Mouse (Mus musculus) neural tube, embryonic 15.5 days (tissue): Measurements from ENCODE around the gene Adam15. TPM values are rescaled to one million over a fixed set of nuclear protein-coding genes. Genes with fewer than 3 reads are reported as not detected.

Experiments
- ATAC-seq: fragments of 200-750 bp; cut with Nextera tagmentation; 2 replicates; pipeline ENCODE4 v1.8.0; 2017; ENCODE audit warnings: mild to moderate bottlenecking, moderate TSS enrichment, moderate library complexity; ENCODE audit not compliant: low FRiP score
- H3K27ac ChIP-seq: fragments of 300-500 bp; sonication (generic); replicated peaks from 2 replicates; pipeline ENCODE4 v1.5.1; 2015; ENCODE audit warnings: mild to moderate bottlenecking, inconsistent platforms
- H3K27me3 ChIP-seq: fragments of 300-500 bp; sonication (generic); replicated peaks from 2 replicates; pipeline ENCODE4 v1.6.1; 2015; ENCODE audit warnings: inconsistent platforms
- H3K36me3 ChIP-seq: fragments of 300-500 bp; sonication (generic); 2 replicates; pipeline ENCODE4 v1.6.1; 2015; ENCODE audit warnings: inconsistent platforms
- H3K4me1 ChIP-seq: fragments of 300-500 bp; sonication (generic); 2 replicates; pipeline ENCODE4 v1.6.1; 2015; ENCODE audit warnings: inconsistent platforms
- H3K4me2 ChIP-seq: fragments of 300-500 bp; sonication (generic); 2 replicates; pipeline ENCODE4 v1.6.1; 2015; ENCODE audit warnings: inconsistent platforms, mild to moderate bottlenecking, moderate library complexity
- H3K4me3 ChIP-seq: fragments of 300-500 bp; sonication (generic); replicated peaks from 2 replicates; pipeline ENCODE4 v1.5.1; 2015; ENCODE audit warnings: mild to moderate bottlenecking, inconsistent platforms
- H3K9ac ChIP-seq: fragments of 300-500 bp; sonication (generic); replicated peaks from 2 replicates; pipeline ENCODE4 v1.6.1; 2015; ENCODE audit warnings: mild to moderate bottlenecking, inconsistent platforms
- H3K9me3 ChIP-seq: fragments of 300-500 bp; sonication (generic); replicated peaks from 2 replicates; pipeline ENCODE4 v1.6.1; 2016; ENCODE audit warnings: inconsistent platforms
- WGBS: fragments of 180-500 bp; shearing (Covaris S2); methylation state at CpG from one replicate; pipeline ENCODE4 v1.1.7; 2015; ENCODE audit warnings: mixed read lengths; 5-methylcytosine and 5-hydroxymethylcytosine counted together
- polyA plus RNA-seq: library from polyadenylated mRNA; unstranded; fragments of >200 nt; fragmentation: Nextera tagmentation; extraction: Ambion mirVana; gene quantifications from 2 replicates; pipeline ENCODE4 v1.2.1, GENCODE M21; 2015

Gene Adam15
- polyA plus RNA-seq, 1 experiment from 2014 or later = 69.9 TPM

DNA sequence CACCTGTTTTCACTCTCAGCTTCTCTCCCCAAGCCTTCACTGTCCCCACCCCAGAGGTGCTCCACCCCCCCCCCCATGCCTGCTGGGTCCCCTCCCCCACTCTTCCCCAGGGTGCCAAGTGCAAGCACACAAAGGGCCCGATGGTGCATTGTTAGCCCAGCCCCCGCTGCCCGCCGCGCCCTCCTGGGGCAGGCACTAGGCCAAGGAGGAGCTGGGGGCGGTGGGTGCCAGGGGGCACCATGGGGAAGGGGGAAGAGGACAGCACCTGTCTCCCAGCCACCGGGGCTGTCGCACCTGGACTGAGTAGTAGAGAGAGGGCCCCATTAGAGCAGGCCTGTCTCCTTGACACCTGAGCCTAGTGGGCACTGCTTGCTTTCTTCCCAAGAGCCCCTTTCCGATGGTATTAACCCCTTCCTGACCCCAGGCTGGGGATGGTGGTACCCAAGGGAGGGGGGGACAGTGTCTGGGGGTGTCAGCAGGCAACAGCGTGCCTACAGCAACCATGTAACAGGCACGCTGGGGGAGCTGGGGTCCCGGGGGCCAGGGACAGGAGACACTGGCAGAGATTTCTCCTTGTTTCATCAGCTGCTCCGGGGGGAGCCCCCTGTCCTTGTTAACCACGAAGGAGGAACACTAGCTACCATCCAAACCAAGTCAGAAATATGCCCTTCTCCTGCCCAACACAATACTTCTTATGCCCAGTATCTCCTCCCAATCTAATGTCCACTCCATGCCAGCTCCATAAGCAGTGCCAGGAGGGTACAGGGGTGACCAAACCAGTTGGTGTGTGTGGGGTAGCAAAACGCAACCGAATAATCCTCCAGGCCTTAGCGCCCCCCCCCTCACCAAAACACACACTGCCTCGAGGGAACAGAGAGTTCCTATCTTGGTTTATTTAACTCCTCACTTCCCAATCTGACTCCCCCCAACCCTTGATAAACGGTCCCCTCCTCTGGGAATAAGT, 41.2 kb upstream of the Adam15 start:
- peak overlapping the region; percentile 48 for H3K4me3 ChIP-seq
- peaks cover 19% of the 10 kb centered on the region for H3K27me3 ChIP-seq
- no peak overlapping the region for H3K27ac ChIP-seq
- no peaks in the 10 kb centered on the region for H3K9me3 ChIP-seq
- H3K36me3 ChIP-seq = no peaks in the 10 kb centered on the region
- H3K4me2 ChIP-seq = peak overlapping the region; percentile 97
- 13% methylated on average over 18 of the region's 19 CpGs for WGBS
- H3K9ac ChIP-seq = peak overlapping the region; percentile 52
- peaks cover 63% of the 10 kb centered on the region for H3K4me1 ChIP-seq
- no peak for ATAC-seq

DNA sequence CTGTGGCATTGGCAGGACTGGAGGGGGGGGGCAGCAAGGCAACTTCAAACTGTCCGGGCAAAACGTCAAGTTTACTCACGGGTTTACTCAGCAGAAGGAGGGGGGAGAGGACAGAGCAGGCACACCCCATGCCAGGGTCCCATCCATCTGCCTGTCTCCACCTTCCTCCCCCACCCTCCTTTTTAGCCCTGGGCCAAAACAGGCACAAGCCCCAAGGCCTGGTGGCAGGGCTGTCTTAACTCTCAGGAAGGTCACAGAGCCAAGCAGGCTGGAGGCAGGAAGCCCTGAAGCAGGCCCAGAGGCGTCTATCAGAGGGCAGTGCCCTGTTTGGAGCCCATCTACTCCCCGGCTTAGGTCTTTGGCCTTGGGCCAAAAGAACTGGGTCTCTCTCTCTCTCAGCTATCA, 40.3 kb upstream of the Adam15 start:
- Histone ChIP-seq H3K27ac (no peak overlapping the region), H3K4me3 (no peak overlapping the region), H3K9ac (no peak overlapping the region), H3K4me1 (peaks cover 54% of the 10 kb centered on the region), H3K4me2 (no peak overlapping the region), H3K27me3 (peaks cover 13% of the 10 kb centered on the region), H3K9me3 (no peaks in the 10 kb centered on the region), H3K36me3 (no peaks in the 10 kb centered on the region)
- WGBS = 43% methylated on average over 4 of the region's 5 CpGs
- no peak for ATAC-seq

DNA sequence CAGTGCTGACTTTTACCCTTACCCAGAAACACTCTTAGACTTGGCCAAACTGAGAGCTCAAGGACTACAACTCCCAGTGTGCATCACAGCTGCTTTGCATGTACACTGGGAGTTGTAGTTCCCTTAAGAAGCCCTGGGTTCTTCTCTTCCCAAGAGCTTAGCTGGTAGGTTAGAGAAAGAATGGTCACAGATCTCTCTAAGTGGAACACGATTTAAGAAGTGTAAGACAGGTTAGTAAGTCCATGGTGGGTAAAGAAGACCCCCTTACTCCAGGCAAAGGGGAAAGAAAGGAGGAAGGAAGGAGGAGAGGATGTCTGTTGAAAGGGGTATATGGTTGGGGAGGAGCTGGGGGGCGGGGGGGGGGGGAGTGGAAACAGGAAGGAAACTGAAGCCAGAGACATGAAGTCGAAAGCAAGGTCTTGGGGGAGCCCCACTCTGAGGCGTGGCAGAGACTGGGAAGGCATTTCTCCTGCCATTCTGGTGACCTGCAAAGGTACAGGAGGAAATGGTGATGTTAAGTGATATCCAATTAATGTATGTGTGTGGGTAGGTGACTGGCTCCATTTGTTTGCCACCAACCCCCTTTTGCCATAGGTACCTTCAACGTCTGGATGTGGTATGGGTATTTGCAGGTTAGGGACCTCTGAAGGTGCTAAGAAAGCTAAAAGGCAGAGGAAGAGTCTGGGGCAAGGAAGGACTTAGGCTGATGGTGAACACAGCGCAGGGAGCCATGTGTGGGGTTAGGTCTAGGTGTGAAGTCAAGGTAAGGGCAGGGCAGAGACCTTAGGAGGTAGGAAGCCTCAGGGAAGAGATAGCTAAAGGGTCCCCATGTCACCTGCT, 39.3 kb upstream of the Adam15 start:
- Histone ChIP-seq H3K27me3 (peaks cover 8% of the 10 kb centered on the region; the same call in 1 of the 2 replicates), H3K4me2 (no peak overlapping the region), H3K9ac (no peak overlapping the region), H3K36me3 (no peaks in the 10 kb centered on the region), H3K9me3 (no peaks in the 10 kb centered on the region), H3K4me1 (peaks cover 44% of the 10 kb centered on the region), H3K27ac (no peak overlapping the region), H3K4me3 (no peak overlapping the region)
- no peak for ATAC-seq
- 67% methylated on average over 6 of the region's 6 CpGs for WGBS

- no peak overlapping the region for H3K4me3 ChIP-seq
- H3K4me1 ChIP-seq = peaks cover 36% of the 10 kb centered on the region
- H3K9ac ChIP-seq = no peak overlapping the region
- H3K9me3 ChIP-seq = no peaks in the 10 kb centered on the region
- no peak overlapping the region for H3K27ac ChIP-seq
- no peak overlapping the region for H3K4me2 ChIP-seq
- WGBS = 57% methylated on average over 10 of the region's 11 CpGs
- H3K36me3 ChIP-seq = no peaks in the 10 kb centered on the region
- peak; percentile 18; the same call in 1 of the 2 replicates for ATAC-seq
- H3K27me3 ChIP-seq = peaks cover 5% of the 10 kb centered on the region; the same call in 1 of the 2 replicates
Observed at GRCm38 (mm10) chr3:89388134-89388881, 38.5 kb upstream of the Adam15 start.

DNA sequence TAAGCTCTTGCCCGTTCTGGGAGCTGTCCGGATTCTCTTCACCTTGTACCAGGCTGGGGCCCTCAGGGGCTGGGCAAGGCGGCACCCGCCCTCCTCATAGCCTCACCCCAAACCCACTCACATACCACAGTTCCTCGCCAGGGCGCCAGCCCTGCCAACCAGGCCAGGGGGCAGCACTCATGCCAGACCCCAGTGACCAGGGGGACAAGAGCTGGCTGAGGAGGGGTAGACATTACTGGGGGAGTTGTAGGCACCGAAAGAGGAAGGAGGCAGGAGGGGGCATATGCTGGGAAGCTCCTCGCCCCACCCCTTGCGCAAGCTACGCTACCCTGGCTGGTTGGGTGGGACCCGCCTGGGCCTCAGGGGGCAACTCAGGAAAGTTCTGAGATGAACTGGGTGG, 37.8 kb upstream of the Adam15 start:
- Histone ChIP-seq H3K9me3 (no peaks in the 10 kb centered on the region), H3K4me2 (no peak overlapping the region), H3K36me3 (no peaks in the 10 kb centered on the region), H3K27ac (no peak overlapping the region; the same call in 1 of the 2 replicates), H3K9ac (no peak overlapping the region), H3K4me3 (no peak overlapping the region), H3K4me1 (peaks cover 31% of the 10 kb centered on the region), H3K27me3 (peaks cover 1% of the 10 kb centered on the region; the same call in 1 of the 2 replicates)
- 80% methylated on average over 11 of the region's 11 CpGs for WGBS
- ATAC-seq = no peak

DNA sequence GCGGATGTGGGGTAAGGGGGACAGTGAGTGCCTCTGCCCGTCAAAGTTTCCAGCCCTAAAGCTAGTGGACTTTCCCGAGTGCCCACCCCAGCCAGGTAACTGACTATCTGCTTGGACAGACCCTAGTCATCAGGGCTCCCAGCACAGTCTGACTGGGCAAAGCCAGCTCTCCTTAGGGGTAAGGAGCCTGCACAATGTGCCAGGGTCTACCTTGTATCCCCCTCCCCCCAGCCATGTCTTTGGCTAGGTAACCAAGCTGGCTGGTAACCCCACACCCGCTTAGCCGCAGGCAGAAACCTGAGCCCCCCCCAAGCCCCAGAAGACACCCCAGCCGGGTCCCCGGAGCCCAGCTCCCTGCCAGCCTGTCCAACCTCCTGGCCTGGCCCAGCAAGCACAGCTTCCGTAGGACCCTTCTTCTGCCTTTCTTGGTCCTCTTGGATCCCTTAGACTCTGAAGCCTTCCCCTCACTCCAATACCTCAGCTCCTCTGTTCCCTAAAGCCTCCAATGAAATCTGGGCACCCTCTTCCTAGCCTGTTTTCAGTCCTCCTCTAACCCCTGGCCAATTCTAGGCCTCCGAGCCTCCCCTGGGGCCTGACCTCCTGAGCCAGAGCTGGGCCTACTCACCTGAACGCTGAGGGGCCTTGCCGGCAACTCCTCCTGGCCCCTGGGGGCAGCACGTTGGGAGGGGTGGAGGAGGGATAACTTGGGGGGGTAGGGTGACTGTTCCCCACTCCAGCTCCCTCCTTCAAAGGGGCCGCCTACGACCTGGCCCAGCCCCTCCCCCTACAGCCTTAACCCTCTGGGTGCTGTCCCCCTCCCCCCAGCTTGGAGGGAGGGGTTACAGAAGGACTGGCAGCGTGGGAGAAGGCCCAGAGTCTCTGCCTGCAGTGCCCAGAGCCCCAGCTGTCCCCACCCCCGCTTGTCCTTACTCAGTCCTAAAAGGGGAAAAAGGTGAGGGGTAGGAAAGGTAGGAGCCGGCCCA, 36.9 kb upstream of the Adam15 start:
- no peak overlapping the region for H3K4me2 ChIP-seq
- no peaks in the 10 kb centered on the region for H3K27me3 ChIP-seq
- no peak overlapping the region for H3K4me3 ChIP-seq
- peaks cover 22% of the 10 kb centered on the region for H3K4me1 ChIP-seq
- no peak overlapping the region for H3K9ac ChIP-seq
- WGBS = 58% methylated on average over 17 of the region's 17 CpGs
- no peaks in the 10 kb centered on the region for H3K36me3 ChIP-seq
- no peak overlapping the region for H3K27ac ChIP-seq
- H3K9me3 ChIP-seq = no peaks in the 10 kb centered on the region
- ATAC-seq = no peak

DNA sequence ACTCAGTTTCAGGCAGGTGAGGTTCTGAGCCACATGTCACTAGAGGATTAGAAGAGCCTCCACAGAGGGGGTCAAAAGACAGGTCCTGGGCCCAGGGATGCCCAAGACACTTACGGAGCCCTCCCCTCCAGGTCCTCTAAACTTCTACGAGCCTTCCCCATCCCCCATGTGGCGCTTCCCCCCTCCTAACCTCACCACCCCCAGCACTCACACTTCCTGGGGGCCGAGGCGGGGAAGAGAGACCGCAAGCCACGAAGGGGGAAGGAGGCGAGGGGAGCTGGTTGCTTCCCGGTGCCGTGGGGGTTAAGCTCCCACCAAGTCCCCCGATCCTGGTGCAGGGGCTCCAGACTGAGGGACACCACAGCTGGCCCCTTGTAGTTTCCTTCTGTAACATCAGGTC, 35.7 kb upstream of the Adam15 start:
- no peak overlapping the region for H3K9ac ChIP-seq
- H3K27ac ChIP-seq = no peak overlapping the region
- WGBS = 56% methylated on average over 11 of the region's 11 CpGs
- H3K4me3 ChIP-seq = no peak overlapping the region
- H3K4me2 ChIP-seq = no peak overlapping the region
- peaks cover 10% of the 10 kb centered on the region for H3K4me1 ChIP-seq
- no peak for ATAC-seq
- no peaks in the 10 kb centered on the region for H3K36me3 ChIP-seq
- no peaks in the 10 kb centered on the region for H3K27me3 ChIP-seq
- H3K9me3 ChIP-seq = no peaks in the 10 kb centered on the region

- 81% methylated on average over 12 of the region's 12 CpGs for WGBS
- H3K4me2 ChIP-seq = no peak overlapping the region
- no peak for ATAC-seq
- H3K9me3 ChIP-seq = no peaks in the 10 kb centered on the region
- no peak overlapping the region for H3K27ac ChIP-seq
- no peak overlapping the region for H3K9ac ChIP-seq
- no peaks in the 10 kb centered on the region for H3K36me3 ChIP-seq
- H3K4me1 ChIP-seq = peaks cover 6% of the 10 kb centered on the region; the same call in 1 of the 2 replicates
- no peaks in the 10 kb centered on the region for H3K27me3 ChIP-seq
- no peak overlapping the region for H3K4me3 ChIP-seq
Observed at GRCm38 (mm10) chr3:89384331-89385076, 34.7 kb upstream of the Adam15 start.

DNA sequence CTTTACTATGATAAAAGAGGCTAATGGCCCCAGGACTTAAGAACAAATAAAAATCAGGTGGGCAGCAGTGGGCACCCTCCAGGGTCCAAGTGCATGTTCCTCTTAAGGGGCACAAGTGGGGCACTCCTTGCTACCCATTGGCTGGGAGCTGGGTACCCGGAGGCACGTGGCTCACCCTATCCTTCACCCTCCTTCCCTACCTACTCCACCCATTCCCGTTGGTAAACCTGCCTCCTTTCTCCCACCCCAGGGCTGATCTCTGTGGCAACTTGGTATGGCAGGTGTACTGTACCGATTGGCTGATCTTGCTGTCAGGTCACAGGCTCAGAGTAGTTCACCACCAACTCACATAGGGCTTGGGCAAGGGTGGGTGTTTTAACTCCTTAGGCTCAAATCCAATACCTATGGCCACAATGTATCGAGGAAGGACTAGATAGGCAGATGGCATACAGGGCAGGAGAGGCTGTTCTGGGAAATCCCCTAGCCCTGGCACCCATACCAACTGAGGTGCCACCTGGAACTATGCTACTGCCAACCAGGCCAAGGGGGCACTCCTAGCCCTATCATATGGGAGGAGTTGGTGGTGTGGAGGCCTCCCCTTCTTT, 34.0 kb upstream of the Adam15 start:
- Histone ChIP-seq H3K36me3 (no peaks in the 10 kb centered on the region), H3K27me3 (no peaks in the 10 kb centered on the region), H3K4me2 (no peak overlapping the region), H3K9me3 (no peaks in the 10 kb centered on the region), H3K9ac (no peak overlapping the region), H3K4me1 (peaks cover 10% of the 10 kb centered on the region), H3K27ac (no peak overlapping the region), H3K4me3 (no peak overlapping the region)
- 83% methylated on average over 5 of the region's 5 CpGs for WGBS
- ATAC-seq = no peak

DNA sequence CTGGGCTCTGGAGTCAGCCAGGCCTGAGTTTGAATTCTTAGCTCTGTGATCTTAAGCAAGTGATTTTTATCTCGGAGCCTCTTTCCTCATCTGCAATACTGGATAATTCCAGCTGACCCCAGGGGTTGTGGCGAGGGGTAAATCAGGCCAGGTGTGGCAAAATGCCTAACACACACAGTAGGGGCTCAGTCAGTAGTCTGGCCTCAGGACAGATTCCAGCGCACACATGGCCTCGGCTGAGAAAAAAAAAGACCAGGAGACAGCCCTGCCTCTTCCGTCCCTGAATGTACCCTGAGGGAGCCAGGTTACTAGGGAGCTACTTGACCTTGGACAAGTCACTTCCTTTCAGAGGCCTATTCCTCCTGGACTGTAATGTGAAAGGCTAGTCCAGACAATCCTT, 33.2 kb upstream of the Adam15 start:
- no peak overlapping the region for H3K27ac ChIP-seq
- no peak for ATAC-seq

More for the DNA sequence above, 33.2 kb upstream of the Adam15 start:
- Histone ChIP-seq H3K9ac (no peak overlapping the region), H3K4me2 (no peak overlapping the region), H3K36me3 (no peaks in the 10 kb centered on the region), H3K4me3 (no peak overlapping the region), H3K9me3 (no peaks in the 10 kb centered on the region), H3K4me1 (peaks cover 17% of the 10 kb centered on the region), H3K27me3 (no peaks in the 10 kb centered on the region)
- 91% methylated on average over 5 of the region's 5 CpGs for WGBS
